8 mouse cellular contexts compared by ENCODE assay signal in the genomic region with DNA sequence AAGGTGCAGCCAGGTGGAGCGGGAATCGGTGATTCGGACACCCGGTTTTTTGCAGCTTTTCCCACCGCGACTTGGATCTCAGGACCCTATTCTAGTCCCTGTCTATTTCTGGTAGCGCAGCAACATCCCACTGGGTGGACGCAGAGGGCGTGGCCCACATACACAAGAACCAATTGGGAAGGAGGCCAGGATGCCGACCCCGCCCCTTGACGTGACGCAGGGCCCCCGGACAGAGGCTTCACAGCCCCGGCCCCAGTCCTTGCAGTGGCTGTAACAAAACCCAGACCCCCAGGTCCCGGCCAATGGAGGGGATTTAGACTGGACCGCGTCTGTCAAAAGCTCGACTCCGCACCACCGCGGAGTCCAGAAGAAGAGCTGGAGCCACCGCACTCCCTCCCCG. TPM values are rescaled to one million over a fixed set of nuclear protein-coding genes. Genes with fewer than 3 reads are reported as not detected.
DNase-seq lines count a peak whose midpoint lies in the region; ATAC-seq lines count a peak whose summit lies in the region.

Nkx2-3 (plus strand) TSS at position 275 of the 400 bp plus-strand sequence.

- DNase-seq in spleen, adult 18-20 months, result peak; percentile 64 to 67
- no peak for DNase-seq in spleen, adult 12 weeks (ENCODE audit: low spot score)
- DNase-seq in liver, result peak; percentile 71
- peak; percentile 88 for DNase-seq in retina, postnatal 1 day
- DNase-seq in left cerebral cortex, postnatal 25 days (ENCODE audit: low spot score in 2 of 2), result no peak
- DNase-seq in urinary bladder, postnatal 36 days (ENCODE audit: low spot score in 2 of 2), result no peak
- no peak for DNase-seq in frontal cortex, postnatal 25 days (ENCODE audit: low spot score in 2 of 2)

- peak; percentile 38 for ATAC-seq in granulocyte monocyte progenitor cell, adult 5-6 weeks (replicated peaks; ENCODE audit: poor library complexity, severe bottlenecking)

- intact Hi-C loops in left cerebral cortex, postnatal 25 days (cut with DNase I), result loop anchor here (5.0 to 10.0 kb wide), 4 partner anchors 227 to 1620 kb away; partner anchors contain the start of gene Hpse2

RNA-seq across cellular contexts. Expression of gene Nkx2-3, which starts in this region (rescaled TPM):
- not detected in 2 replicates for total RNA-seq in granulocyte monocyte progenitor cell, adult 5-6 weeks (2014; fragmentation: Nextera tagmentation)
- not detected in 2 replicates for total RNA-seq in granulocyte monocyte progenitor cell, adult 5-6 weeks (2017)
- total RNA-seq in left cerebral cortex, postnatal 25 days (2021), result not detected

Comparison
In these comparisons a context has a peak if more than half of its experiments do, and no peak if none do; other contexts are left out.
1. DNase-seq: peak in spleen, adult 18-20 months (2 of 2), liver (single experiment) and retina, postnatal 1 day (single experiment); none in spleen, adult 12 weeks (single experiment), left cerebral cortex, postnatal 25 days (0 of 2), urinary bladder, postnatal 36 days (0 of 2) and frontal cortex, postnatal 25 days (0 of 2).
2. Peak in ATAC-seq in granulocyte monocyte progenitor cell, adult 5-6 weeks; RNA of the gene not detected or under 1 TPM.